Mouse (Mus musculus): ENCODE data around the gene Ggta1. TPM values are rescaled to one million over a fixed set of nuclear protein-coding genes. Genes with fewer than 3 reads are reported as not detected.

The Ggta1 gene
- polyA plus RNA-seq, 1 experiment from 2014 or later = 28.9 TPM

- Histone ChIP-seq H3K4me3 (replicated peaks; ENCODE audit: low read length) (no peak overlapping the region), H3K4me2 (ENCODE audit: low read depth, low read length) (no peak overlapping the region), H3K9ac (ENCODE audit: low read length) (no peak overlapping the region), H3K27ac (ENCODE audit: low read length) (no peak overlapping the region), H3K27me3 (ENCODE audit: control insufficient read depth, insufficient read depth, low read length) (no peaks in the 10 kb centered on the region), H3K4me1 (ENCODE audit: control insufficient read depth, insufficient read depth, low read length) (peaks cover 3% of the 10 kb centered on the region; the same call in 1 of the 2 replicates), H3K36me3 (ENCODE audit: control insufficient read depth, insufficient read depth, low read length) (no peaks in the 10 kb centered on the region), H3K9me3 (replicated peaks; ENCODE audit: control insufficient read depth, low read length) (no peaks in the 10 kb centered on the region)
- ATAC-seq (ENCODE audit: insufficient read depth, low FRiP score) = no peak
- 61% methylated on average over 3 of the region's 3 CpGs for WGBS
Measured at GRCm38 (mm10) chr2:35467855-35468254, 4.8 kb upstream of the Ggta1 start.

GRCm38 (mm10) chr2:35465677-35466076 is 2.6 kb upstream of the Ggta1 start:
- Histone ChIP-seq H3K27ac (ENCODE audit: low read length) (no peak overlapping the region), H3K4me3 (replicated peaks; ENCODE audit: low read length) (no peak overlapping the region), H3K4me1 (ENCODE audit: control insufficient read depth, insufficient read depth, low read length) (peaks cover 17% of the 10 kb centered on the region; the same call in 1 of the 2 replicates), H3K4me2 (ENCODE audit: low read depth, low read length) (no peak overlapping the region), H3K27me3 (ENCODE audit: control insufficient read depth, insufficient read depth, low read length) (no peaks in the 10 kb centered on the region), H3K9me3 (replicated peaks; ENCODE audit: control insufficient read depth, low read length) (no peaks in the 10 kb centered on the region), H3K36me3 (ENCODE audit: control insufficient read depth, insufficient read depth, low read length) (no peaks in the 10 kb centered on the region), H3K9ac (ENCODE audit: low read length) (no peak overlapping the region)
- no peak for ATAC-seq (ENCODE audit: insufficient read depth, low FRiP score)

- H3K9me3 ChIP-seq (replicated peaks; ENCODE audit: control insufficient read depth, low read length) = no peaks in the 10 kb centered on the region
- H3K27me3 ChIP-seq (ENCODE audit: control insufficient read depth, insufficient read depth, low read length) = no peaks in the 10 kb centered on the region
- no peak overlapping the region for H3K4me2 ChIP-seq (ENCODE audit: low read depth, low read length)
- no peaks in the 10 kb centered on the region for H3K36me3 ChIP-seq (ENCODE audit: control insufficient read depth, insufficient read depth, low read length)
- H3K9ac ChIP-seq (ENCODE audit: low read length) = no peak overlapping the region
- no peak overlapping the region for H3K27ac ChIP-seq (ENCODE audit: low read length)
- H3K4me1 ChIP-seq (ENCODE audit: control insufficient read depth, insufficient read depth, low read length) = peaks cover 18% of the 10 kb centered on the region; the same call in 1 of the 2 replicates
- H3K4me3 ChIP-seq (replicated peaks; ENCODE audit: low read length) = no peak overlapping the region
- no peak for ATAC-seq (ENCODE audit: insufficient read depth, low FRiP score)
- WGBS = 66% methylated on average over 3 of the region's 3 CpGs
Measured at GRCm38 (mm10) chr2:35464548-35464947, 1.5 kb upstream of the Ggta1 start.

- no peak for ATAC-seq (ENCODE audit: insufficient read depth, low FRiP score)
- Histone ChIP-seq H3K4me2 (ENCODE audit: low read depth, low read length) (no peak overlapping the region), H3K9me3 (replicated peaks; ENCODE audit: control insufficient read depth, low read length) (no peaks in the 10 kb centered on the region), H3K27me3 (ENCODE audit: control insufficient read depth, insufficient read depth, low read length) (no peaks in the 10 kb centered on the region), H3K9ac (ENCODE audit: low read length) (no peak overlapping the region), H3K4me1 (ENCODE audit: control insufficient read depth, insufficient read depth, low read length) (peaks cover 18% of the 10 kb centered on the region; the same call in 1 of the 2 replicates), H3K36me3 (ENCODE audit: control insufficient read depth, insufficient read depth, low read length) (no peaks in the 10 kb centered on the region), H3K27ac (ENCODE audit: low read length) (peak overlapping the region; percentile 72), H3K4me3 (replicated peaks; ENCODE audit: low read length) (0 out of 2 replicates have a peak overlapping the region, but pooled peaks have one; percentile 16)
- WGBS = 53% methylated on average over 7 of the region's 7 CpGs
Measured at GRCm38 (mm10) chr2:35464089-35464534, 1.1 kb upstream of the Ggta1 start.

GRCm38 (mm10) chr2:35463372-35464088 is 499 bp upstream of the Ggta1 start:
- H3K4me2 ChIP-seq (ENCODE audit: low read depth, low read length) = peak overlapping the region; percentile 90
- 15% methylated on average over 19 of the region's 19 CpGs for WGBS
- no peaks in the 10 kb centered on the region for H3K36me3 ChIP-seq (ENCODE audit: control insufficient read depth, insufficient read depth, low read length)
- peaks cover 18% of the 10 kb centered on the region; the same call in 1 of the 2 replicates for H3K4me1 ChIP-seq (ENCODE audit: control insufficient read depth, insufficient read depth, low read length)
- peak; percentile 77; the same call in 1 of the 2 replicates for ATAC-seq (ENCODE audit: insufficient read depth, low FRiP score)
- no peaks in the 10 kb centered on the region for H3K9me3 ChIP-seq (replicated peaks; ENCODE audit: control insufficient read depth, low read length)
- no peaks in the 10 kb centered on the region for H3K27me3 ChIP-seq (ENCODE audit: control insufficient read depth, insufficient read depth, low read length)
- 0 out of 2 replicates have a peak overlapping the region, but pooled peaks have one; percentile 4 for H3K9ac ChIP-seq (ENCODE audit: low read length)
- H3K4me3 ChIP-seq (replicated peaks; ENCODE audit: low read length) = peak overlapping the region; percentile 16; the same call in 1 of the 2 replicates
- peak overlapping the region; percentile 72 for H3K27ac ChIP-seq (ENCODE audit: low read length)

GRCm38 (mm10) chr2:35461971-35462787 is 852 bp downstream of the Ggta1 start:
- H3K9me3 ChIP-seq (replicated peaks; ENCODE audit: control insufficient read depth, low read length) = no peaks in the 10 kb centered on the region
- under 1% methylated on average over 50 of the region's 52 CpGs for WGBS
- H3K36me3 ChIP-seq (ENCODE audit: control insufficient read depth, insufficient read depth, low read length) = no peaks in the 10 kb centered on the region
- no peaks in the 10 kb centered on the region for H3K27me3 ChIP-seq (ENCODE audit: control insufficient read depth, insufficient read depth, low read length)
- H3K27ac ChIP-seq (ENCODE audit: low read length) = peak overlapping the region; percentile 81
- H3K9ac ChIP-seq (ENCODE audit: low read length) = peak overlapping the region; percentile 89
- peaks cover 18% of the 10 kb centered on the region; the same call in 1 of the 2 replicates for H3K4me1 ChIP-seq (ENCODE audit: control insufficient read depth, insufficient read depth, low read length)
- peak; percentile 44; the same call in 1 of the 2 replicates for ATAC-seq (ENCODE audit: insufficient read depth, low FRiP score)
- H3K4me3 ChIP-seq (replicated peaks; ENCODE audit: low read length) = peak overlapping the region; percentile 66
- peak overlapping the region; percentile 90 for H3K4me2 ChIP-seq (ENCODE audit: low read depth, low read length)

- Histone ChIP-seq H3K36me3 (ENCODE audit: control insufficient read depth, insufficient read depth, low read length) (no peaks in the 10 kb centered on the region), H3K4me3 (replicated peaks; ENCODE audit: low read length) (peak overlapping the region; percentile 66), H3K9ac (ENCODE audit: low read length) (peak overlapping the region; percentile 89), H3K9me3 (replicated peaks; ENCODE audit: control insufficient read depth, low read length) (no peaks in the 10 kb centered on the region), H3K4me2 (ENCODE audit: low read depth, low read length) (peak overlapping the region; percentile 90), H3K4me1 (ENCODE audit: control insufficient read depth, insufficient read depth, low read length) (peaks cover 18% of the 10 kb centered on the region; the same call in 1 of the 2 replicates), H3K27me3 (ENCODE audit: control insufficient read depth, insufficient read depth, low read length) (no peaks in the 10 kb centered on the region), H3K27ac (ENCODE audit: low read length) (peak overlapping the region; percentile 81)
- 2% methylated on average over 19 of the region's 20 CpGs for WGBS
- peak; percentile 53 for ATAC-seq (ENCODE audit: insufficient read depth, low FRiP score)
Measured at GRCm38 (mm10) chr2:35461131-35461947, 1.7 kb downstream of the Ggta1 start.

- H3K4me1 ChIP-seq (ENCODE audit: control insufficient read depth, insufficient read depth, low read length) = peaks cover 18% of the 10 kb centered on the region; the same call in 1 of the 2 replicates
- no peaks in the 10 kb centered on the region for H3K36me3 ChIP-seq (ENCODE audit: control insufficient read depth, insufficient read depth, low read length)
- no peaks in the 10 kb centered on the region for H3K27me3 ChIP-seq (ENCODE audit: control insufficient read depth, insufficient read depth, low read length)
- H3K9ac ChIP-seq (ENCODE audit: low read length) = peak overlapping the region; percentile 89
- WGBS = 31% methylated on average over 6 of the region's 6 CpGs
- no peak for ATAC-seq (ENCODE audit: insufficient read depth, low FRiP score)
- H3K4me2 ChIP-seq (ENCODE audit: low read depth, low read length) = peak overlapping the region; percentile 90
- H3K27ac ChIP-seq (ENCODE audit: low read length) = peak overlapping the region; percentile 81; the same call in 1 of the 2 replicates
- H3K4me3 ChIP-seq (replicated peaks; ENCODE audit: low read length) = peak overlapping the region; percentile 66
- H3K9me3 ChIP-seq (replicated peaks; ENCODE audit: control insufficient read depth, low read length) = no peaks in the 10 kb centered on the region
Measured at GRCm38 (mm10) chr2:35460378-35460880, 2.6 kb downstream of the Ggta1 start.
